Mouse (Mus musculus): ENCODE data around the gene Prickle1. TPM values are rescaled to one million over a fixed set of nuclear protein-coding genes. Genes with fewer than 3 reads are reported as not detected.

Prickle1 gene
- polyA plus RNA-seq, 1 experiment, result 5.9 TPM

- 74% methylated on average over 3 of the region's 3 CpGs for WGBS
- no peak overlapping the region for H3K27ac ChIP-seq (ENCODE audit: insufficient read depth, low read depth, low read length)
Observed at GRCm38 (mm10) chr15:93530703-93531032, 65.0 kb downstream of the Prickle1 start.

GRCm38 (mm10) chr15:93529831-93530702 is 65.6 kb downstream of the Prickle1 start:
- no peak for DNase-seq

More at GRCm38 (mm10) chr15:93530703-93531032, 65.0 kb downstream of the Prickle1 start:
- Histone ChIP-seq H3K27me3 (replicated peaks; ENCODE audit: control insufficient read depth, insufficient read depth, low read length) (no peaks in the 10 kb centered on the region), H3K4me3 (ENCODE audit: insufficient read depth, low read depth, low read length) (no peak overlapping the region), H3K4me1 (ENCODE audit: control insufficient read depth, insufficient read depth, low read length) (no peaks in the 10 kb centered on the region), H3K36me3 (ENCODE audit: control insufficient read depth, insufficient read depth, low read length) (no peaks in the 10 kb centered on the region)
- TF ChIP-seq POLR2A (IDR thresholded peaks at IDR 0.05; ENCODE audit: low read depth, low read length), result no peak
- no peak for TF ChIP-seq CTCF (conservative IDR thresholded peaks at IDR 0.05; ENCODE audit: insufficient read depth, insufficient read length, low read depth, low read length)
- no peak for DNase-seq

GRCm38 (mm10) chr15:93525305-93525917 is 70.3 kb downstream of the Prickle1 start:
- no peak for DNase-seq
- 79% methylated on average over 5 of the region's 5 CpGs for WGBS
- TF ChIP-seq POLR2A (IDR thresholded peaks at IDR 0.05; ENCODE audit: low read depth, low read length), result no peak
- TF ChIP-seq CTCF (conservative IDR thresholded peaks at IDR 0.05; ENCODE audit: insufficient read depth, insufficient read length, low read depth, low read length), result no peak
- Histone ChIP-seq H3K4me3 (ENCODE audit: insufficient read depth, low read depth, low read length) (no peak overlapping the region), H3K27ac (ENCODE audit: insufficient read depth, low read depth, low read length) (no peak overlapping the region), H3K27me3 (replicated peaks; ENCODE audit: control insufficient read depth, insufficient read depth, low read length) (no peaks in the 10 kb centered on the region), H3K36me3 (ENCODE audit: control insufficient read depth, insufficient read depth, low read length) (no peaks in the 10 kb centered on the region), H3K4me1 (ENCODE audit: control insufficient read depth, insufficient read depth, low read length) (no peaks in the 10 kb centered on the region)

More at GRCm38 (mm10) chr15:93529831-93530702, 65.6 kb downstream of the Prickle1 start:
- no peaks in the 10 kb centered on the region for H3K4me1 ChIP-seq (ENCODE audit: control insufficient read depth, insufficient read depth, low read length)
- H3K27ac ChIP-seq (ENCODE audit: insufficient read depth, low read depth, low read length), result no peak overlapping the region
- 62% methylated on average over 12 of the region's 12 CpGs for WGBS
- H3K4me3 ChIP-seq (ENCODE audit: insufficient read depth, low read depth, low read length), result no peak overlapping the region
- TF ChIP-seq CTCF (conservative IDR thresholded peaks at IDR 0.05; ENCODE audit: insufficient read depth, insufficient read length, low read depth, low read length), result no peak
- no peak for TF ChIP-seq POLR2A (IDR thresholded peaks at IDR 0.05; ENCODE audit: low read depth, low read length)
- H3K36me3 ChIP-seq (ENCODE audit: control insufficient read depth, insufficient read depth, low read length), result no peaks in the 10 kb centered on the region
- H3K27me3 ChIP-seq (replicated peaks; ENCODE audit: control insufficient read depth, insufficient read depth, low read length), result no peaks in the 10 kb centered on the region

- peaks cover 11% of the 10 kb centered on the region for H3K4me1 ChIP-seq (ENCODE audit: control insufficient read depth, insufficient read depth, low read length)
- H3K27ac ChIP-seq (ENCODE audit: insufficient read depth, low read depth, low read length), result no peak overlapping the region
- H3K36me3 ChIP-seq (ENCODE audit: control insufficient read depth, insufficient read depth, low read length), result no peaks in the 10 kb centered on the region
- H3K27me3 ChIP-seq (replicated peaks; ENCODE audit: control insufficient read depth, insufficient read depth, low read length), result no peaks in the 10 kb centered on the region
- no peak for DNase-seq
- H3K4me3 ChIP-seq (ENCODE audit: insufficient read depth, low read depth, low read length), result no peak overlapping the region
- 79% methylated on average over 3 of the region's 3 CpGs for WGBS
- TF ChIP-seq CTCF (conservative IDR thresholded peaks at IDR 0.05; ENCODE audit: insufficient read depth, insufficient read length, low read depth, low read length) (no peak), POLR2A (IDR thresholded peaks at IDR 0.05; ENCODE audit: low read depth, low read length) (no peak)
Observed at GRCm38 (mm10) chr15:93521787-93522180, 73.9 kb downstream of the Prickle1 start.

GRCm38 (mm10) chr15:93521088-93521786 is 74.5 kb downstream of the Prickle1 start:
- no peak overlapping the region for H3K27ac ChIP-seq (ENCODE audit: insufficient read depth, low read depth, low read length)
- H3K36me3 ChIP-seq (ENCODE audit: control insufficient read depth, insufficient read depth, low read length), result no peaks in the 10 kb centered on the region
- no peak overlapping the region for H3K4me3 ChIP-seq (ENCODE audit: insufficient read depth, low read depth, low read length)
- WGBS, result 85% methylated on average over 11 of the region's 11 CpGs
- DNase-seq, result no peak
- TF ChIP-seq POLR2A (IDR thresholded peaks at IDR 0.05; ENCODE audit: low read depth, low read length), result no peak
- TF ChIP-seq CTCF (conservative IDR thresholded peaks at IDR 0.05; ENCODE audit: insufficient read depth, insufficient read length, low read depth, low read length), result no peak
- no peaks in the 10 kb centered on the region for H3K27me3 ChIP-seq (replicated peaks; ENCODE audit: control insufficient read depth, insufficient read depth, low read length)
- H3K4me1 ChIP-seq (ENCODE audit: control insufficient read depth, insufficient read depth, low read length), result peaks cover 11% of the 10 kb centered on the region

GRCm38 (mm10) chr15:93519836-93520826 is 75.6 kb downstream of the Prickle1 start:
- Histone ChIP-seq H3K36me3 (ENCODE audit: control insufficient read depth, insufficient read depth, low read length) (no peaks in the 10 kb centered on the region), H3K4me1 (ENCODE audit: control insufficient read depth, insufficient read depth, low read length) (peaks cover 11% of the 10 kb centered on the region), H3K27ac (ENCODE audit: insufficient read depth, low read depth, low read length) (peak overlapping the region; percentile 84), H3K4me3 (ENCODE audit: insufficient read depth, low read depth, low read length) (peak overlapping the region; percentile 96), H3K27me3 (replicated peaks; ENCODE audit: control insufficient read depth, insufficient read depth, low read length) (no peaks in the 10 kb centered on the region)
- DNase-seq, result peak; percentile 32
- WGBS, result 22% methylated on average over 17 of the region's 17 CpGs
- TF ChIP-seq POLR2A (IDR thresholded peaks at IDR 0.05; ENCODE audit: low read depth, low read length) (no peak), CTCF (conservative IDR thresholded peaks at IDR 0.05; ENCODE audit: insufficient read depth, insufficient read length, low read depth, low read length) (no peak)
